Mouse (Mus musculus) mammary gland, adult 2 months (tissue): ENCODE measurements around the gene 1110032F04Rik. TPM values are rescaled to one million over a fixed set of nuclear protein-coding genes. Genes with fewer than 3 reads are reported as not detected.

Experiments used
- polyA plus RNA-seq: library from polyadenylated mRNA; depleted of rRNA; stranded (reverse); fragments of >200 nt; gene quantifications from 2 replicates; pipeline ENCODE4 v1.2.3, GENCODE M21; 2012; ENCODE audit warnings: low replicate concordance; rRNA removed

1110032F04Rik gene
- polyA plus RNA-seq = 0.78 and 4.5 TPM in 2 replicates

DNA sequence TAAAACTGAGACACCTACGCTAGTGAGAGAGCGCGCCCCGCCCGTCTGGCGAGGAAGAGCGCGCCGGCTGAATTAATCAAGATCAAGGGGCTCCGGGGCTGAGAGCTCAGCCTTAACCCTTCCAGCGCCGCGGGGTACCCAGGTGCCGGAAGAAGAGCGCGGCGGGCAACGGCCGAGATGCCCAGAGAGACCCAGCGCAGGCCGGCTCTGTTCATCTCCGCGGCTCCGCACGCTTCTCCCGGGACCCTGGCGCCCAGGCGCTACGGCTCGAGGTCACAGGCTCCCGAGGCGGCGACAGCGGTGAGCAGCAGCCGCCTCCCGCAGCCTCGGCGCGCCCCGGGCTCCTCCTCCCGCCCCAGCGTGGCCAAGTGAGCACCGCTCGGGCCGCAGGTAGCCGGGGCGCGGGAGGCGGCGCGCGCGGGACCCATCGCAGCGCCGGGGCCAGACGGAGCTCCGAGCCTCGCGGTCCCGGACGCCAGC is at the start of gene 1110032F04Rik:
Gene 1110032F04Rik, plus strand, starts transcription at position 376 of the 480 bp plus-strand sequence.

Other genes starting within 250 kb of the 1110032F04Rik start
- gene Il12a, start 178.9 kb upstream of the 1110032F04Rik start, polyA plus RNA-seq = 2.8 and 3.2 TPM in 2 replicates
- 2.3 and 3.5 TPM in 2 replicates for gene Ift80, start 135.0 kb downstream of the 1110032F04Rik start, polyA plus RNA-seq
- 2.5 and 12.6 TPM in 2 replicates for gene Smc4, start 135.2 kb downstream of the 1110032F04Rik start, polyA plus RNA-seq
- gene Trim59, start 175.2 kb downstream of the 1110032F04Rik start, polyA plus RNA-seq = 1.5 and 1.9 TPM in 2 replicates